Comparison of ENCODE assay signal across 31 mouse cellular contexts in genomic region chr16:53245365-53245764, GRCm38 (mm10).
DNase-seq lines count a peak whose midpoint lies in the region; ATAC-seq and TF ChIP-seq lines count a peak whose summit lies in the region.
"Had no signal": no experiment of that assay in that cellular context is flagged by ENCODE, and none has a peak within 500 bp of the region (broad histone marks: within the 10 kb centered on the region; RNA-seq: fewer than 3 reads in every experiment).

No protein-coding gene starts in this region.

- H3K9ac ChIP-seq in lung, postnatal 0 days (replicated peaks; ENCODE audit: low read depth) = no peak overlapping the region
- no peak overlapping the region for H3K9ac ChIP-seq in hindbrain, embryonic 14.5 days
- H3K9ac ChIP-seq: embryonic facial prominence, embryonic 15.5 days; forebrain, embryonic 12.5 days; heart, embryonic 13.5 days; hindbrain, embryonic 12.5 days; limb, embryonic 15.5 days; liver, embryonic 14.5 days; neural tube, embryonic 12.5 days had no signal

- peak; percentile 3 for DNase-seq in kidney, adult 9 months
- no peak for DNase-seq in kidney, postnatal 4 days
- no peak for DNase-seq in lung, postnatal 0 days (ENCODE audit: low spot score)
- DNase-seq in lung, postnatal 10 days = no peak
- peak; percentile 25 for DNase-seq in A20 (ENCODE audit: low read depth, low spot score)
- peak; percentile 10 for DNase-seq in brain, adult 2 months (ENCODE audit: low read depth, low spot score)
- no peak for DNase-seq in hindbrain, embryonic 14.5 days (ENCODE audit: low spot score)
- no peak for DNase-seq in frontal cortex, postnatal 14 days (ENCODE audit: low spot score in 2 of 2)
- DNase-seq: adrenal gland, postnatal 36 days; cerebellum, adult 8-10 months; cerebellum, postnatal 25 days; gastrocnemius, adult 2 months; gastrocnemius, postnatal 36 days; heart, adult 18-20 months; kidney, adult 8-10 months; kidney, postnatal 14 days; layer of hippocampus, postnatal 36 days; right cerebral cortex, postnatal 4 days had no signal

- H3K9me3 ChIP-seq in lung, postnatal 0 days (ENCODE audit: low read length) = no peaks in the 10 kb centered on the region
- no peaks in the 10 kb centered on the region for H3K9me3 ChIP-seq in hindbrain, embryonic 14.5 days (ENCODE audit: control insufficient read depth, low read length)
- H3K9me3 ChIP-seq: embryonic facial prominence, embryonic 10.5 days; embryonic facial prominence, embryonic 15.5 days; forebrain, embryonic 12.5 days; heart, embryonic 13.5 days; hindbrain, embryonic 12.5 days; limb, embryonic 10.5 days; limb, embryonic 15.5 days; midbrain, embryonic 10.5 days; neural tube, embryonic 12.5 days had no signal

- 70% methylated on average over 1 of the region's 1 CpGs for WGBS in lung, postnatal 0 days
- 84% methylated on average over 1 of the region's 1 CpGs for WGBS in hindbrain, embryonic 14.5 days

- ATAC-seq in lung, postnatal 0 days = no peak
- ATAC-seq in hindbrain, embryonic 14.5 days (ENCODE audit: low FRiP score) = no peak
- ATAC-seq: intestine, embryonic 16.5 days; midbrain, embryonic 16.5 days had no signal

- no peaks in the 10 kb centered on the region for H3K36me3 ChIP-seq in lung, postnatal 0 days (ENCODE audit: insufficient read depth, low read length)
- no peaks in the 10 kb centered on the region for H3K36me3 ChIP-seq in hindbrain, embryonic 14.5 days (replicated peaks; ENCODE audit: control insufficient read depth, insufficient read depth)
- H3K36me3 ChIP-seq: embryonic facial prominence, embryonic 10.5 days; embryonic facial prominence, embryonic 15.5 days; forebrain, embryonic 12.5 days; heart, embryonic 13.5 days; hindbrain, embryonic 12.5 days; limb, embryonic 10.5 days; limb, embryonic 15.5 days; midbrain, embryonic 10.5 days; neural tube, embryonic 12.5 days had no signal

- H3K27ac ChIP-seq in lung, postnatal 0 days (ENCODE audit: low read length) = no peak overlapping the region
- no peak overlapping the region for H3K27ac ChIP-seq in hindbrain, embryonic 14.5 days
- H3K27ac ChIP-seq: embryonic facial prominence, embryonic 10.5 days; embryonic facial prominence, embryonic 15.5 days; forebrain, embryonic 12.5 days; gastrocnemius, adult 2 months; heart, embryonic 13.5 days; hindbrain, embryonic 12.5 days; limb, embryonic 10.5 days; limb, embryonic 15.5 days; liver, embryonic 14.5 days; midbrain, embryonic 10.5 days; neural tube, embryonic 12.5 days had no signal

- no peaks in the 10 kb centered on the region for H3K4me1 ChIP-seq in lung, postnatal 0 days (ENCODE audit: insufficient read depth, low read depth, low read length)
- no peaks in the 10 kb centered on the region for H3K4me1 ChIP-seq in hindbrain, embryonic 14.5 days (replicated peaks; ENCODE audit: control insufficient read depth, insufficient read depth, low read length)
- H3K4me1 ChIP-seq: embryonic facial prominence, embryonic 10.5 days; embryonic facial prominence, embryonic 15.5 days; forebrain, embryonic 12.5 days; heart, embryonic 13.5 days; hindbrain, embryonic 12.5 days; limb, embryonic 10.5 days; limb, embryonic 15.5 days; neural tube, embryonic 12.5 days had no signal

- no peak overlapping the region for H3K4me3 ChIP-seq in lung, postnatal 0 days (ENCODE audit: low read depth, low read length)
- no peak overlapping the region for H3K4me3 ChIP-seq in hindbrain, embryonic 14.5 days (replicated peaks; ENCODE audit: low read length)
- H3K4me3 ChIP-seq: embryonic facial prominence, embryonic 10.5 days; embryonic facial prominence, embryonic 15.5 days; forebrain, embryonic 12.5 days; gastrocnemius, adult 2 months; heart, embryonic 13.5 days; hindbrain, embryonic 12.5 days; limb, embryonic 10.5 days; limb, embryonic 15.5 days; midbrain, embryonic 10.5 days; myocyte; neural tube, embryonic 12.5 days had no signal

- H3K27me3 ChIP-seq in lung, postnatal 0 days (replicated peaks; ENCODE audit: insufficient read depth, low read length) = no peaks in the 10 kb centered on the region
- no peaks in the 10 kb centered on the region for H3K27me3 ChIP-seq in hindbrain, embryonic 14.5 days (ENCODE audit: control insufficient read depth, insufficient read depth, low read length)
- H3K27me3 ChIP-seq: embryonic facial prominence, embryonic 15.5 days; forebrain, embryonic 12.5 days; heart, embryonic 13.5 days; hindbrain, embryonic 12.5 days; limb, embryonic 15.5 days; neural tube, embryonic 12.5 days had no signal

- no peak overlapping the region for H3K4me2 ChIP-seq in lung, postnatal 0 days (replicated peaks; ENCODE audit: low read depth, low read length)
- no peak overlapping the region for H3K4me2 ChIP-seq in hindbrain, embryonic 14.5 days (replicated peaks)
- H3K4me2 ChIP-seq: embryonic facial prominence, embryonic 15.5 days; forebrain, embryonic 12.5 days; heart, embryonic 13.5 days; hindbrain, embryonic 12.5 days; limb, embryonic 15.5 days; neural tube, embryonic 12.5 days had no signal

- no peak for TF ChIP-seq EP300 in lung, postnatal 0 days (IDR thresholded peaks at IDR 0.05)

- peak; percentile 17; the same call in 1 of the 2 replicates for TF ChIP-seq CTCF in lung, postnatal 0 days (IDR thresholded peaks at IDR 0.05)

Comparison
In these comparisons a context has a peak if more than half of its experiments do, and no peak if none do; other contexts are left out.
1. DNase-seq: peak in kidney, adult 9 months (single experiment), A20 (single experiment) and brain, adult 2 months (single experiment); none in kidney, postnatal 4 days (0 of 2), lung, postnatal 0 days (single experiment), lung, postnatal 10 days (single experiment), hindbrain, embryonic 14.5 days (single experiment) and frontal cortex, postnatal 14 days (0 of 2).